Mouse (Mus musculus): ENCODE measurements around the gene Wapl.
A peak's percentile ranks its signal among the peaks of the same experiment; 100 is the strongest.

The Wapl gene

DNA sequence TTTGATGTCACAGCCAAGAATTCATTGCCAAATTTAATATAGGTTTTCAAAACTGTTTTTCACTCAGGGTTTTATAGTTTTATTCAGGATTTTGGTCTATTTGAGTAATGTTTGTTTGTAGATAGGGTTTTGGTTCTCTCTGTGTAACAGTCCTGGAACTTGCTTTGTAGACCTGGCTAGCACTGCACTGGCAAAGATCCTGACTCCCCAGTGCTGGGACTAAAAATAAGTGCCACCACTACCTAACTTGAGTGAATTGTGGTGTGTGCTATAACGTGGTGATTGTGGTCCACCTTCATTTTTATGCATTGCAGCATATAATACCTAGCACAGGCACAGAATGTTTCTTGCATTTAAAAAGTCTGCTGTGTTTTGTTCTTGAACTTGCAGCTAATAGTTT is 23.6 kb downstream of the Wapl start:
- DNase-seq (ENCODE audit: low spot score) = no peak

DNA sequence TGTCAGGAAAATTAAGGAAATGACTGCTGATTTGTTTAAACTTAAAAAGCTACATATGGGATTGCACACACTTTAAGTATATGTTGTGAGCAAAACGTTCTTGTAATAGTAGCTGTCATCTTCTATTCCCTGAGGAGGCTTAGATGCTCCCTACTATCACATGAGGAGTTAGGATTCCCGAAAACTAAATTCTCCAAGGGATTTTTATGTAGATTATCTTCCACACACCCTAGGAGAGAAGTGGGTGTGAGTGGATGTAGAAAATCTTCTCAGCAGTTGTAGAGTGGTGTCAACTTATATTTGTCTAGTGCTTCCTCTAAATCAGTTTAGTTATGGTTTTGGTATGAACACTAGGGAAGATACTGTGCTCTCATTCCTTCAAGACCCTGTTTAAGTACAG is 36.5 kb downstream of the Wapl start:
- DNase-seq (ENCODE audit: low spot score) = no peak

DNA sequence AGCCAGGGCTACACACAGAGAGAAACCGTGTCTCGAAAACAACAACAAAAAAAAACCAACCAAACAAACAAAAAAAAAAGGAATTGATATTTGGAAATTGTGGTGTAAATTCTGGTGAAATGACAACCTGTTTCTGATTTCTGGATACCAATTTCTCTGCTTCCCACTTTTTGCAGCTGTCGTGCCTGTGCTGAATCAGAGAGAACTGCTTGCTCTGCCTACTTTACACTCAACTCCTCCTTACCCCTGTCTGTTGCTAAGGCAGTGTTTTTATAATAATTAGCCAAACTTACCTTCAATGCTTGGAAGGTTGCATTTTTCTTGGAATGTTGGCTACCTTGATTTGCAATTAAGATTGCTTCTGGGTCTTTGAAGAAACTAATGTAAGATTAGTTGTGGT is 38.3 kb downstream of the Wapl start:
- DNase-seq (ENCODE audit: low spot score) = no peak

DNA sequence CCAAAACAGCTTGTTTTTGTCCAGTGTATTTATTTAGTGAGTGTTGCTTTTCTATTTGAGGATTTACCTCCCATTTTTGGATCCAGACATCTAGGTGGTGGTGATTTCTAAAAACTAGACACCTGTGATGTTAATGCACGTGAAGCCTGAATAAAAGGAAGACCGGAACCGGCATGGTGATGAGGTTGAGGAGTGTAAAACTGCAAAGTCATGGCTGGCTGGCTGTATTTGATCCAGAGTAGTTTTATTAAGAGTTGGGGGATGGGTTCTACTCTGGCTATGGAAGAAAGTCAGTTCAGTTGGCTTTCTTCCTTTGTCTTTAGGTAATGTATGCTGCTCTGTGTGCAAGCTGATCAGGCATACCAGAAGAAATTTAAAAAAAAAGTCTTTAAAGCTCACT is 39.1 kb downstream of the Wapl start:
- DNase-seq (ENCODE audit: low spot score) = no peak

DNA sequence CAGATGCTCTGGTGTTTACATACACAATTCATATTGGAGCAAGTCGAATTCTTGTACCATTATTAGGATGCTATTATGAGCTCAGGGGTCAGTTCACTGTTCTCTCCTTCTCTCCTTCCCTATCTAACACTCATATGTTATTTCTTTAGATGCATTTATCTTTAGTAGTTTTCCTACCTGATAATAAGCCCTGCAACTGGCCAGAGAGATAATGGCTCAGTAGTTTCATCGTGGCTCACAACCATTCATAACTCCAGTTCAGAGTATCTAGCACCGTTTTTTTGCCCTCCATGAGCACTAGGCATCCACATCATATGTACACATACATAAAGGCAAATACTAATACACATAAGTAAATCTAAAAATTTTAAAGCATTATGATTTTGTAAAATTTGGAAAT is 44.4 kb downstream of the Wapl start:
- DNase-seq (ENCODE audit: low spot score) = no peak

DNA sequence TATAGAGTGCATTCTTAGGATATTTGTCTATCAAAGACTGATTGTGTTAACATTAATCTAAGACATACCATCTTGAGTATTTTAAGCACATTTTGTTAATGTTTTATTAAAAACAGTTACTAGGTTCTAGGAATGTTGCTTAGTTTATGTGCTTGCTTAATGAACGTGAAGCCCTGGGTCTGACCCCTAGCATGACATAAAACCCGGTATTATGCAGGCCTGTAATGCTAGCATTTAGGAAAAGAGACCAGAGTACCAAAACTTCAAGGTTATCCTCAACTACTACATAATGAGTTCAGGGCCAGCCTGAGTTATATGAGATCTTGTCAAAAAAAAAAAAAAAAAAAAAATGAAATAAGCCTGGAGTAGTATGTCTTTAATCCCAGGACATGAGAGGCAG is 54.0 kb downstream of the Wapl start:
- DNase-seq (ENCODE audit: low spot score) = no peak

DNA sequence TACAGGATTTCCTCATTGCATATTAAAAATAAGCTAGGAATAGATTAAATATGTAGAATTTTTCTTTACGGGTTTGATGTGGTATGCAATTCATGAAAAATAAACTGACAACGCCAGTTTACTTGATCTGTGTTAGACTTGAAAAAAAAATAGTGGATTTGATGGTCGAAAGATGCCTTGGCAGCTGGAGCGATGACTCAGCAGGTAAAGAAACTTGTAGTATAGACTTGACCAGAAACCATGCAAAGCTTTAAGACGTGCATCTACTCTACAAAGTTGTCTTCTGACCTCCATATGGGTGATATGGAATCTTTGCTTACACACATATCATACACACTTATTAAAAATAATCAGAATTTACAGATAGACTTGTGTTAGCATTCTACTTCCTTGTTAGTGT is 61.7 kb downstream of the Wapl start:
- DNase-seq (ENCODE audit: low spot score) = no peak

DNA sequence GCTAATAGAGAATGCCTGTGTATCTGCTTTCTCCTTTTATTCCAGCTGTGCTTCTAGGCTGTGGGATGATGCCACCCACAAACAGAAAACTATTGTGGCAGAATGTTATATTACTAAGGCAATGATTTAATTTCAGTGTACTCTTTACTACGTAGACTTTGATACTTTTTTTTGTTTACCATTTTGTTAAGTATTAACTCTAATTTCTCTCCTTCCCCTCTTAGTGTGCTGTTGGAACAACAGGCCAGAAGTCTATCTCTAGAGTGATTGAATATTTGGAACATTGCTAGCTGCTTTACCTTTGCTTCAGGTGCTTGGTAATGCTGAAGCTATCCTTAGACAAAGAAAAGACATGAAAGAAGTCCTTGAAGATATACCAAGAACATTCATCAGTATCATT is 71.7 kb downstream of the Wapl start:
- no peak for DNase-seq (ENCODE audit: low spot score)

DNA sequence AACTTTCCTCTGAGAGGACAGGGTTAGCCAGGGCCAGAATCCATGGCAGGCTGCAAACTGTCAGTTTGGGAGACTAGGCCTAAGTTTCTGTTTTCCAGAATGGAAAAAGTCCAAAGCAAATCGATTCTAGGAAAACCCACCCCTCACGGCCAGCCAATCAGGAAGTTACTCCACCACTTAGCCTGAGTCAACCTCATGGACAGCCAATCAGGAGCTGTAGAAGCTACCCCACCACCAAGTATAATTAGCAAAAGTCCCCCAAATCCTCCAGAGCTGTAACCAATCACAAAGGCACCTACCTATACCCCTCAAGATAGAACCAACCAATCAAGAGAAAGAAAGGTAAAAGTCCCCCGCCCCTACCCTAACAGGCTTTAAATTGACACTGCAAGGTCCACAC is 82.0 kb downstream of the Wapl start:
- no peak for DNase-seq (ENCODE audit: low spot score)

DNA sequence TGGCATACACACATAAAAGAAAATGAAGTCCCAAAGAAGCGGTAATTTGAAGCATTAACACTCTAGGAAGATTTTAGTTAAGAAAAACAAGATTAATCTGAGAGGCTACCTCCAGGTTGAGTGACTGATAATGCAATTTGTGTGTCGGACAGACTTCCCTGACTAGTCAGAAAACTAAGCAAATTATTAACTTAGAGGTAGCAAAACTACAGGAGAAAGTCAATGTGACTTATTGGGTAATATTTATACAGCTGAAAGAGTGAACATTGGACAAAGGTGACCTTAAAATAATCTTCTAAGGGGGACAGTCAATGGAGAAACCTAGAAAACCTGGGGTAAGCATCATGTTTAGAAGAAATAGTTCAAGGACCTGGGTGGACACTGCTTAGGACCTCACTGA is 86.2 kb downstream of the Wapl start:
- DNase-seq (ENCODE audit: low spot score) = no peak

DNA sequence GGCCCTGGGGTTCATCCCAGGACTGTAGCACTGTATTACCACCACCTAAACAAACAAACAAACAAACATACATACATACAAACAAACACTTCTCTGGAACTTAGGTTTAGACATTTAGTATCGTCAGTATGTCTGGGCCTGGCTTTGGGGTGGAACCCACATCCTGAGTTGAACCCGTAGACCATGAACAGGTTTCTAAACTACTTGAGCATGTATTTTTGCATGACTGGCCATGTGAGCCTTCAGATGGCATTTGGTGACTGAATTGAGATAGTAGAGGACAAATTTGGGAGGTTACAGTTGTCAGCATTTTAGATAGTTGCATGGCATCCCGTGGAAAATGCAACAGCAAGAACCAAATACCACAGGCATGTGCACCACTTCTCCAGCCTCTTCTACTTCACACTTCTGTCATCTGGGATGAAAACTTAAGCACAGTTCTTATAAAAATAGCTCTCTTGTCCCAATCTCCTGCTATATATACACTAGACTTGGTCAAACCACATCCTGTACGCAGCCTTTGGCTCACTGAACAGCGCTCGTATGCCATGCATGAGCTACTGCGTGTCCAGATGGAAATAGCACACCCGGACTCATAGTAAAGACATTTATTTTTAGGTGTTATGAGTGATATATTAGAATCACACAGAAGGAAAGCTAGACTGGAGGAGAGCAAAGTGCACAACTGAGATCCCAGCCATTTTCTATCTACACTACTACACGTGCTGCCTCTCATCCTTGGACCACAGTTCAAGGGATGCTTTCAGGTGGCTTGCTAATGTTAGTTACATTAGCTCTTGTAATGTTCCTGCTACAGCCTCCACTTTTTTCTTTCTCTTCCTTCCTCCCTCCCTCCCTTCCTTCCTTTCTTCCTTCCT is 87.6 kb downstream of the Wapl start:
- DNase-seq (ENCODE audit: low spot score) = no peak

DNA sequence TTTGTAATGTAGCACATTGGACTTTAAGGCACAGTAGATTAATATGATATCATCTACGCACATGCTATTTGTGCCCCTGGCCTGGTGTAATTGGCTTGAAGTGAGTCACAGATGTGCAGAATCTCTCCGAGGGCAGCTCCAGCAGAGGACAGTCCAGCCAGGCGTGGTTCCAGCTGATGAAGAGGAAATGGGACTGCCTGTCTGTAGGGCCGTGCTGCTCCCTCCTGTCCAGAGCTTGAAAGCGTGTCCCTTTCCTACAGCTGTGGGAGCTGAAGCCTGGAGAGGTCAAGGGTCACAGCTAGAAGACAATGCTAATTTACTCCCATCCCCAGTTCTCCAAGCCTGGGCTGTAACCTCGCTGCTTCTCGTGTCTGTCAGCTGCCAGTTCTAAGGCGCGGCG is 89.0 kb downstream of the Wapl start:
- DNase-seq (ENCODE audit: low spot score) = peak; percentile 24

DNA sequence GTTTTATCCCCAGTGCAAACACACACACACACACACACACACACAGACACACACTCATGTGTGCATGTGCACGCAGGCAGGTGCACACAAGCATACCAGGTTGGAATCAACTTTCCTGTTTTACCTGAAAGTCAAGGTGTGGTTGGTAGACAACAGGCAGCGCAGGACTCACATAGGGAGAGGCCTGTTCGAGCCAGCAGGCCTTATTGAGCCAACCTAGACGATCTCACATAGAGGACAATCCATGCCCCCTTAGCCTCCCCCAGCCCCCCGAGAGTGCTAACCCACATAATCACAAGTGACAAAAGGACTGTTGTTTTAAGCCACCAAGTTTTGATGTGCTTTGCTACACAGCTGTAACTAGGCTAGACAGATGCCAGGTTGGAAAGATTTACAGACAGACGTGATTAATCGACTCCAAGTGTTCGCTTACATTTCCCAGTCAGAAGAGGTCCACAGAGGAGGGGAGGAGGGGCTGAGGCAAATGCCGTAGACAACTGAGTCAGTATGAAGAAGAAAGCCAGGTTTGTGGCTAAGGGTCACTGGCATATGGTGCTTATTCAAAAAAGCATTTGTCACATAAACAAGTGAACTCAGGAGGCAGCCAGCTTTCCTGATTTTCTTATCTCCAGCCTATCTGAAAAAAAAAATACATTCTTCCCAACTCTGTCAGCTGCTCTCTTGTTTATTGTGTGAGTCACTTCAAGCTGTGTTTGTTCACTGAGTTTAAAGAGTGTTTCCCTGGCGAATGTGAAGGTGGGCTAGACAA is 90.2 kb downstream of the Wapl start:
- DNase-seq (ENCODE audit: low spot score) = no peak

DNA sequence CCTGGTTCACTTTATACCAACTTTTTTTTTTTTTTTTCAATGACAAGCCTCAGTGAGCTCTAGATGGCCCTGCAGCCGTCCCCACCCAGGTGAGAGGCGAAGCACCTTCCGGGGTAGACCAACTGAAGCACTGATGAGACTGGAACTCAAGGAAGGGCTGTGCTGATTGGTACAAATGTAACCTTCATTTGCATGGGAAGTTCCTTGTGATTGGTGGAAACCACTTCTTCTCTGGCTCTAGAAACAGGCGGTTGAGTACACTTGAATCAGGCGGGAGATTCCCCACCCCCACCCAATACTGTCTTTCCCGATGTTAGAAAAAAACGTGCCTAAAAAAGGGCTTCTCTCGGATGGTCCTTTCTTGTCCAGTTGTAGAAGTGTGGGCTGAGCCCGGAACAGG is 91.2 kb downstream of the Wapl start:
- DNase-seq (ENCODE audit: low spot score) = no peak

DNA sequence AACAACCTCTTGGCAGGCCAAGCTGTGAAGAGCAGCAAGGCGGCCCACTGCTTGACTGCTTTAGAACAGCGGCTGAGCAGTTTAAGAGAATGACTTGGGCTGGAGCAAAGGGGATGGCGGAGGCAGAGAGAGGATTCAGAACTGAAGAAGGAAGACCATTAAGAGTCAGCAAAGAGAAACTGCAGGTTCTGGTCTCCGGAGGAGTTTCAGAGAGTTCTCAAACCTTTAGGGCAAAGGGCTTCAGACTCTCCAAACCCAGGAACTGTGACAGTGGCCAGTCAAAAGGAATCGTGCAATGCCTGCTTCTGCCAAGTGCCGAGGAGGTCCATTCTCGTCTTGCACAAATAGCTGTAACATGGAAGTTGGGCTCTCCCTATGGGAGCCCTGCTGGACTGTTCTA is 91.7 kb downstream of the Wapl start:
- no peak for DNase-seq (ENCODE audit: low spot score)

DNA sequence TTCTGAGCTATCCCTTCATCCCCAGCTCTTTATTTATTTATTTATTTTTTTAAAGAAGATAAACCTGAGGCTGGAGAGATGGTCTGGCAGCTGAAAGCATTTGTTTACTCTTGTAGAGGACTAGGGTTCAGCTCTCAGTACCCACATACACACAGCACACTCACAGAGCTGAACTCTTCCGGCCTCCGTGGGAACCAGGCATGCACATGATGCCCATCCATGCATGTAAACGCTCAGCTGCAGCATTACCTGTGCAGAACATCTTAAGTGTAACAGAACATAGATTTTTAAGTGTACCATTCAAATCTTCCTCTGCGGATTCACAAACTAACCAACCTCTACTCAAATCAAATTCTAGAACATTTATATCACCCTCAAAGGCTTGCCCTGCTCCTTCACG is 92.5 kb downstream of the Wapl start:
- no peak for DNase-seq (ENCODE audit: low spot score)

DNA sequence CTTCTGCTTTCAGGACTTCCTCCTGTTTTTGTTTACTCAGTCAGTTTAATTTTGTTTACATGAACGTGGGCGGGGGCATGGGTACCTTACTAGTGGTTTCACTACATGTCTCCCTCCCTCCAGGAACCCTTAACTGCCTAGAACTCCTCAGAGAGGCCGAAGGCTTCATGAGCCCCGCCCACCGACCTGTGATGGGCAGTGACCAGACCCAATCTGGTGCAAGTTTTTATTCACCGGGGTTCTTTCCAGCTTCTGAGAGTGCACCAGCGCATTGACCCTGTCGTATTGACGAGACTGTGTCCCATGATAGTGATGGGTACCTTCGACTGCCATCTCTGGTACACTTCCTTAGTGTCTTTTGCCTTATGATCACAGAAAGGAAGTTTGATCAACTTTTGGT is 94.6 kb downstream of the Wapl start:
- DNase-seq (ENCODE audit: low spot score) = peak; percentile 86

DNA sequence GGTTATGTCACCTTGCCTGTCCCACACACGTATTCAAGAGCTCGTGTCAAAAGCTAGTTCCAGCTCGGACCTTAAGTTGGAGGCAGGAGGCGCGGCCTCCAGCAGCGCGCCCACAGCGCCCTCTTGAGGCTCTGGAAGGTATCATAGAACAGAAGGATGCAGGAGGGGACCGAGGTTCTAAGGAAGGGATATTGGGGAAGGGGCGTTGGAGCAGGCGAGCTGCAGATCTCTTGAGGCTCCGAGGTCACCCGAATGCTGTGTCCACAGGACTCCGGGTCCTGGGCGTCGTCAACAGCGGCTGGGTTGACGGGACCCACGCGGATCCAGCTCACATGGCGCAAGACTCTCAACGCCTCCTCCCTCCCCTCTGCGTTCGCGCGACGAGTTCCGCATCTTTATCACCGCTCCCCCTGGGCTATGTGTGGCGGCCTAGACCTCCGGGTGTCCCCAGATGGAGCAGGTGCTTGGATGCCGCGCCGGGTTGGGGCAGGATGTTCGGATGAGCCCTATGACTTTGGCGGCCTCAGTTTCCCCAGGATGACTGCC is 95.4 kb downstream of the Wapl start:
- DNase-seq (ENCODE audit: low spot score) = peak; percentile 87

DNA sequence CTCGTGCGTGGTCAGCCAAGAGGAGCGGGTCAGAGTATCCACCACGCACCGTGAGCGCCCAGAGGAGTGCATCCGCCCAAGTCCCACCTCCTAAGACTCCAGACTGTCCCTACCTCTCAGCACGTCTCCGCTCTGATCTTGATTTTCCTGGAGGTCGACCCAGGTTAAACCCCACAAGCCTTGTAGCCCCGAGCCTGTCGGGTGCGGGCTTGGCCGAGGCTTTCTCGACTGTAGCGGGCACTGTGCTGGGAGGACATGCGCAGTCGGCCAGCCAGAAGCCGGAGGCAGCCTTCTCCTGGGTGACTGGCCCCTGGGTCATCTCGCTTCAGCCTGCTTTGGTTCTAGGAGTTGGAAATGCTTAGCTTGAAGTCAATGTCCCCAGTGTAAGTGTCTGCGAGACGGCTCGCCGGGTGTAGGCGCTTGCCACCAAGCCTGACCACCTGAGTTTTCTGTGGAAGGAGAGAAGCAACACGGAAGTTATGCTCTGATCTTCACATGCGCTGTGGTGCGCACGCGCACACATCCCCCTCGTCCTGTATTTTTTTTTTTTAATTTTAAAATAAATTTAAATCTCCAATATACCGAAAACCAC is 95.9 kb downstream of the Wapl start:
- peak; percentile 64 for DNase-seq (ENCODE audit: low spot score)

DNA sequence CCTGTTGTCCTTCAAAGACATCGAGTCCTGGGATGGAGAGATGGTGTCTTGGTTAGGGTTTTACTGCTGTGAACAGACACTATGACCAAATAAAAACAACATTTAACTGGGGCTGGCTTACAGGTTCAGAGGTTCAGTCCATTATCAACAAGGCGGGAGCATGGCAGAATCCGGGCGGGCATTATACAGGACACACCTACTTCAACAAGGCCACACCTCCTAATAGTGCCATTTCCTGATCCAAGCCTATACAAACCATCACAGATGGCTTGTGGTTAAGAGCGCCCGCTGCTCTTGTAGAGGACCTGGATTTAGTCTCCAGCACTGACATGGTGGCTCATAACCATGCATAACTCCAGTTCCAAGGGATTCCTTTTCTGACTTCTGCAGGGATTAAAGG is 96.7 kb downstream of the Wapl start:
- no peak for DNase-seq (ENCODE audit: low spot score)

DNA sequence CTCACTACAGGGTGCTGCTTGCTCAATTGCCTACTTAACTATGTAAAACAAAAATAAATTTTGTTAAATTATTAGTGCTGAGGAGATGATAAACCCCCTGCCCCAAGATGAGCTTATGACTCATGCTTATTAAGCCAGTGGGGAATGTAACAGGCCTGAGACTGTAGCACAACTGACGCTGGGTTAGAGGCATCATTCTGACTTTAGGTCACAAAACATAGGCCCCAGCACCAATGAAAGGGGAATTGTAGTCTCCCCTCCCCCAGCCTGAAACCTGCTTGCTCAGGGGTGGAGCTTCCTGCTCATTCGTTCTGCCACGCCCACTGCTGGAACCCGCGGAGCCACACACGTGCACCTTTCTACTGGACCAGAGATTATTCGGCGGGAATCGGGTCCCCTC is 97.9 kb downstream of the Wapl start:
- DNase-seq (ENCODE audit: low spot score) = no peak

DNA sequence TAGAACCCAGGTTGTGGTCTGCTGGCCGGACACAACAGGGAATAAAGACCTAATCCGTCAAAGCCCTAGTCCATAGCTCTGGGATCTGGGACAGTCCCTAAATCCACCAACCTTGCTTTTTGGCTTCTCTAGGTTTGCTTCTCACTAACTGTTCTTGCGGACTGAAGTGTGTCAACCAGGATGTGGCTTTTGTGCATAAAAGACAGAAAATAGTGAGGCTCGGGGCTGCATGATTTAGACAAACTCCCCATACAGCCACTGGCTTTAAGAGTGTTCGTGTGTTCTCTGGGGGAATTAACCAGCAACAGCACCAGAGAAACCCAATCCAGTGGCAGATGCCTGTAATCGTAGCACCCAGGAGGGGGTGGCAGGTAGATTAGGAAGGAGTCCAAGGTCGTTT is 98.4 kb downstream of the Wapl start:
- DNase-seq (ENCODE audit: low spot score) = no peak

DNA sequence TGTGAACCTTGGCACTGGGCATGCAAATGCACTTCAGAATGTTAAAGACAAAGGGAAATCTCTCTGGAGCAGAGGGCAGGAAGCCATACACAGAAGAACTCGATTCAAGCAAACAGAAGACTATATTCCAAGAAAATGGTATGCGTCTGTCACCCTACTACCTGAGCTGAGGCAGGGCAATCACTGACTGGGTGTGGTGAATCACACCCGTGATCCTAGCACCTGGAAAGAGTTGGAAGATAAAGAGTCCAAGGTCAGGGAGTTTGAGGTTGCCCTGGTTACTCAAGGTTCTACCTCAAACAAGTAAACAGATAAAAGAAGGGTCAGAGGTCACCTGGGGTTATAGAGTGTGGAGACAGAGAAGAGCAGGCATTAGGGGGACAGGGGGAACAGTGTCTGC is 100.0 kb downstream of the Wapl start:
- DNase-seq (ENCODE audit: low spot score) = no peak

All from retina, embryonic 14.5 days (tissue).